Mouse (Mus musculus) embryonic facial prominence, embryonic 11.5 days (tissue): ENCODE results near the gene Crb2. TPM values are rescaled to one million over a fixed set of nuclear protein-coding genes. Genes with fewer than 3 reads are reported as not detected.

Experiments used
- ATAC-seq: fragments of 200-750 bp; cut with Nextera tagmentation; replicated peaks from 2 replicates; pipeline ENCODE4 v1.8.0; 2017; ENCODE audit warnings: low read depth; ENCODE audit not compliant: insufficient number of reproducible peaks, low FRiP score, low TSS enrichment
- DNase-seq: peaks from one replicate; pipeline ENCODE4 v3.0.0-alpha.2; 2015; ENCODE audit warnings: low spot score
- H3K27ac ChIP-seq: fragments of 300-500 bp; sonication (generic); replicated peaks from 2 replicates; pipeline ENCODE4 v1.5.1; 2014; ENCODE audit warnings: mild to moderate bottlenecking, low read depth, low read length, control low read depth
- H3K27me3 ChIP-seq: fragments of 300-500 bp; sonication (generic); 2 replicates; pipeline ENCODE4 v1.6.1; 2014; ENCODE audit warnings: mild to moderate bottlenecking, low read length, moderate library complexity, mixed read lengths; ENCODE audit not compliant: control insufficient read depth, insufficient read depth
- H3K36me3 ChIP-seq: fragments of 300-500 bp; sonication (generic); replicated peaks from 2 replicates; pipeline ENCODE4 v1.6.1; 2014; ENCODE audit warnings: low read depth, mild to moderate bottlenecking, low read length, moderate library complexity, mixed read lengths; ENCODE audit not compliant: control insufficient read depth, insufficient read depth
- H3K4me1 ChIP-seq: fragments of 300-500 bp; sonication (generic); 2 replicates; pipeline ENCODE4 v1.6.1; 2014; ENCODE audit warnings: low read length, mixed read lengths; ENCODE audit not compliant: control insufficient read depth, insufficient read depth
- H3K4me2 ChIP-seq: fragments of 300-500 bp; sonication (generic); 2 replicates; pipeline ENCODE4 v1.6.1; 2014; ENCODE audit warnings: low read depth, mild to moderate bottlenecking, control low read depth, low read length, moderate library complexity
- H3K4me3 ChIP-seq: fragments of 300-500 bp; sonication (generic); 2 replicates; pipeline ENCODE4 v1.5.1; 2014; ENCODE audit warnings: low read depth, low read length, control low read depth
- H3K9ac ChIP-seq: fragments of 300-500 bp; sonication (generic); replicated peaks from 2 replicates; pipeline ENCODE4 v1.6.1; 2014; ENCODE audit warnings: mild to moderate bottlenecking, control low read depth, low read length
- H3K9me3 ChIP-seq: fragments of 300-500 bp; sonication (generic); replicated peaks from 2 replicates; pipeline ENCODE4 v1.6.1; 2016; ENCODE audit warnings: mild to moderate bottlenecking, low read length, inconsistent platforms, mixed read lengths; ENCODE audit not compliant: control insufficient read depth
- WGBS: fragments of 180-500 bp; shearing (Covaris S2); extraction: QIAGEN DNeasy Blood & Tissue Kit; methylation state at CpG from one replicate; pipeline ENCODE4 v1.1.7; 2014; 5-methylcytosine and 5-hydroxymethylcytosine counted together
- polyA plus RNA-seq: library from polyadenylated mRNA; unstranded; fragments of >200 nt; fragmentation: Nextera tagmentation; extraction: Ambion mirVana; gene quantifications from 2 replicates; pipeline ENCODE4 v1.2.1, GENCODE M21; 2014

Crb2 gene
- polyA plus RNA-seq, 1 experiment from 2014 or later, result 2.7 TPM

GRCm38 (mm10) chr2:37769793-37770192, 6.3 kb upstream of the Crb2 start:
- no peak overlapping the region for H3K9ac ChIP-seq
- no peak for ATAC-seq
- H3K9me3 ChIP-seq, result no peaks in the 10 kb centered on the region
- no peaks in the 10 kb centered on the region for H3K36me3 ChIP-seq
- DNase-seq, result no peak
- WGBS, result 80% methylated on average over 8 of the region's 8 CpGs
- H3K27me3 ChIP-seq, result peaks cover 2% of the 10 kb centered on the region; the same call in 1 of the 2 replicates
- 0 out of 2 replicates have a peak, but pooled peaks cover 2% of the 10 kb centered on the region for H3K4me1 ChIP-seq
- no peak overlapping the region for H3K4me2 ChIP-seq
- no peak overlapping the region for H3K27ac ChIP-seq
- no peak overlapping the region for H3K4me3 ChIP-seq

- Histone ChIP-seq H3K4me3 (peak overlapping the region; percentile 17), H3K9ac (0 out of 2 replicates have a peak overlapping the region, but pooled peaks have one; percentile 14), H3K27ac (no peak overlapping the region), H3K4me1 (peaks cover 2% of the 10 kb centered on the region), H3K4me2 (peak overlapping the region; percentile 42), H3K27me3 (0 out of 2 replicates have a peak, but pooled peaks cover 2% of the 10 kb centered on the region), H3K36me3 (no peaks in the 10 kb centered on the region), H3K9me3 (no peaks in the 10 kb centered on the region)
- no peak for ATAC-seq
- under 1% methylated on average over 18 of the region's 18 CpGs for WGBS
- peak; percentile 92 for DNase-seq
Measured at GRCm38 (mm10) chr2:37771618-37772285, 4.3 kb upstream of the Crb2 start.

GRCm38 (mm10) chr2:37774571-37774970, 1.5 kb upstream of the Crb2 start:
- H3K9me3 ChIP-seq, result no peaks in the 10 kb centered on the region
- no peak overlapping the region for H3K4me3 ChIP-seq
- WGBS, result 15% methylated on average over 5 of the region's 5 CpGs
- DNase-seq, result peak; percentile 77
- ATAC-seq, result no peak
- no peak overlapping the region for H3K4me2 ChIP-seq
- no peak overlapping the region for H3K27ac ChIP-seq
- H3K36me3 ChIP-seq, result no peaks in the 10 kb centered on the region
- no peak overlapping the region for H3K9ac ChIP-seq
- H3K4me1 ChIP-seq, result peaks cover 5% of the 10 kb centered on the region
- no peaks in the 10 kb centered on the region; the same call in 1 of the 2 replicates for H3K27me3 ChIP-seq

GRCm38 (mm10) chr2:37776611-37777411, 762 bp downstream of the Crb2 start:
- no peak for DNase-seq
- Histone ChIP-seq H3K4me3 (peak overlapping the region; percentile 33), H3K9ac (peak overlapping the region; percentile 60), H3K4me2 (peak overlapping the region; percentile 69), H3K27me3 (no peaks in the 10 kb centered on the region; the same call in 1 of the 2 replicates), H3K4me1 (peaks cover 11% of the 10 kb centered on the region), H3K27ac (no peak overlapping the region), H3K36me3 (no peaks in the 10 kb centered on the region), H3K9me3 (no peaks in the 10 kb centered on the region)
- WGBS, result 10% methylated on average over 20 of the region's 20 CpGs
- no peak for ATAC-seq

- 31% methylated on average over 10 of the region's 10 CpGs for WGBS
- peak; percentile 55 for DNase-seq
- Histone ChIP-seq H3K27me3 (no peaks in the 10 kb centered on the region; the same call in 1 of the 2 replicates), H3K4me2 (peak overlapping the region; percentile 69; the same call in 1 of the 2 replicates), H3K36me3 (no peaks in the 10 kb centered on the region), H3K27ac (no peak overlapping the region), H3K4me3 (no peak overlapping the region), H3K4me1 (peaks cover 11% of the 10 kb centered on the region), H3K9me3 (no peaks in the 10 kb centered on the region), H3K9ac (no peak overlapping the region)
- peak; percentile 50 for ATAC-seq
Measured at GRCm38 (mm10) chr2:37777958-37778720, 2.1 kb downstream of the Crb2 start.

GRCm38 (mm10) chr2:37780270-37780929, 4.4 kb downstream of the Crb2 start:
- Histone ChIP-seq H3K4me3 (peak overlapping the region; percentile 8; the same call in 1 of the 2 replicates), H3K27me3 (no peaks in the 10 kb centered on the region; the same call in 1 of the 2 replicates), H3K9me3 (no peaks in the 10 kb centered on the region), H3K27ac (peak overlapping the region; percentile 41; the same call in 1 of the 2 replicates), H3K9ac (peak overlapping the region; percentile 32), H3K36me3 (no peaks in the 10 kb centered on the region), H3K4me1 (peaks cover 11% of the 10 kb centered on the region), H3K4me2 (peak overlapping the region; percentile 23; the same call in 1 of the 2 replicates)
- 2% methylated on average over 14 of the region's 14 CpGs for WGBS
- 0 out of 2 replicates have a peak, but pooled peaks have one; percentile 8 for ATAC-seq
- DNase-seq, result peak; percentile 70

GRCm38 (mm10) chr2:37781421-37781820, 5.4 kb downstream of the Crb2 start:
- Histone ChIP-seq H3K9me3 (no peaks in the 10 kb centered on the region), H3K9ac (no peak overlapping the region), H3K4me1 (peaks cover 11% of the 10 kb centered on the region), H3K4me3 (no peak overlapping the region), H3K27ac (no peak overlapping the region), H3K36me3 (no peaks in the 10 kb centered on the region), H3K27me3 (peaks cover 6% of the 10 kb centered on the region), H3K4me2 (no peak overlapping the region)
- DNase-seq, result no peak
- no peak for ATAC-seq
- 28% methylated on average over 3 of the region's 3 CpGs for WGBS
